Mouse (Mus musculus): ENCODE results near the gene Tifa.

GRCm38 (mm10) chr3:127793022-127793421, 3.4 kb downstream of the Tifa start:
- TF ChIP-seq ETS1 (conservative IDR thresholded peaks at IDR 0.05; ENCODE audit: low read depth, low read length) (no peak), CTCF (conservative IDR thresholded peaks at IDR 0.05 in 1 of 2, IDR thresholded peaks at IDR 0.05 in 1 of 2; ENCODE audit: low read depth in 2 of 2, low read length in 2 of 2) (no peak), MEF2A (IDR thresholded peaks at IDR 0.05; ENCODE audit: borderline replicate concordance, low read depth, low read length) (no peak), MAFK (IDR thresholded peaks at IDR 0.05; ENCODE audit: insufficient replicate concordance, low read length) (no peak)

All from CH12.LX (cell line).